Mouse (Mus musculus): Measurements from ENCODE around the gene Pou2f3. TPM values are rescaled to one million over a fixed set of nuclear protein-coding genes. Genes with fewer than 3 reads are reported as not detected.

Pou2f3 gene
- polyA plus RNA-seq (2012; rRNA removed): 0.13 and 0.25 TPM in 2 replicates

- H3K4me3 ChIP-seq (ENCODE audit: insufficient read depth, low read length): no peak within 1 kb of the TSS
- TF ChIP-seq POLR2A (IDR thresholded peaks at IDR 0.05; ENCODE audit: extremely low read depth, insufficient read depth, low read length) (no peak), CTCF (IDR thresholded peaks at IDR 0.05; ENCODE audit: extremely low read depth, insufficient read depth, low read length) (no peak)
- H3K27ac ChIP-seq (ENCODE audit: insufficient read depth, low read length): no peak within 1 kb of the TSS
- H3K4me1 ChIP-seq (ENCODE audit: control insufficient read depth, insufficient read depth, low read length): no peaks in the 10 kb centered on the region
These were observed at the start of gene Pou2f3 for GRCm38 (mm10) chr9:43210190-43210682. Gene Pou2f3, minus strand, starts transcription at chr9:43210369.

GRCm38 (mm10) chr9:43253271-43253681, 43.1 kb upstream of the Pou2f3 start:
- no peak overlapping the region for H3K4me3 ChIP-seq (ENCODE audit: insufficient read depth, low read length)
- H3K27ac ChIP-seq (ENCODE audit: insufficient read depth, low read length): no peak overlapping the region
- TF ChIP-seq CTCF (IDR thresholded peaks at IDR 0.05; ENCODE audit: extremely low read depth, insufficient read depth, low read length) (no peak), POLR2A (IDR thresholded peaks at IDR 0.05; ENCODE audit: extremely low read depth, insufficient read depth, low read length) (no peak)
- H3K4me1 ChIP-seq (ENCODE audit: control insufficient read depth, insufficient read depth, low read length): no peaks in the 10 kb centered on the region

GRCm38 (mm10) chr9:43252790-43253189, 42.6 kb upstream of the Pou2f3 start:
- no peak overlapping the region for H3K27ac ChIP-seq (ENCODE audit: insufficient read depth, low read length)
- no peaks in the 10 kb centered on the region for H3K4me1 ChIP-seq (ENCODE audit: control insufficient read depth, insufficient read depth, low read length)
- TF ChIP-seq POLR2A (IDR thresholded peaks at IDR 0.05; ENCODE audit: extremely low read depth, insufficient read depth, low read length) (no peak), CTCF (IDR thresholded peaks at IDR 0.05; ENCODE audit: extremely low read depth, insufficient read depth, low read length) (no peak)
- H3K4me3 ChIP-seq (ENCODE audit: insufficient read depth, low read length): no peak overlapping the region

GRCm38 (mm10) chr9:43251786-43252185, 41.6 kb upstream of the Pou2f3 start:
- Histone ChIP-seq H3K27ac (ENCODE audit: insufficient read depth, low read length) (no peak overlapping the region), H3K4me1 (ENCODE audit: control insufficient read depth, insufficient read depth, low read length) (no peaks in the 10 kb centered on the region), H3K4me3 (ENCODE audit: insufficient read depth, low read length) (no peak overlapping the region)
- TF ChIP-seq CTCF (IDR thresholded peaks at IDR 0.05; ENCODE audit: extremely low read depth, insufficient read depth, low read length): no peak
- no peak for TF ChIP-seq POLR2A (IDR thresholded peaks at IDR 0.05; ENCODE audit: extremely low read depth, insufficient read depth, low read length)

- Histone ChIP-seq H3K27ac (ENCODE audit: insufficient read depth, low read length) (no peak overlapping the region), H3K4me3 (ENCODE audit: insufficient read depth, low read length) (no peak overlapping the region), H3K4me1 (ENCODE audit: control insufficient read depth, insufficient read depth, low read length) (no peaks in the 10 kb centered on the region)
- no peak for TF ChIP-seq POLR2A (IDR thresholded peaks at IDR 0.05; ENCODE audit: extremely low read depth, insufficient read depth, low read length)
- TF ChIP-seq CTCF (IDR thresholded peaks at IDR 0.05; ENCODE audit: extremely low read depth, insufficient read depth, low read length): no peak
These were observed 36.6 kb upstream of the Pou2f3 start for GRCm38 (mm10) chr9:43246738-43247180.

GRCm38 (mm10) chr9:43245801-43246570, 35.8 kb upstream of the Pou2f3 start:
- Histone ChIP-seq H3K4me3 (ENCODE audit: insufficient read depth, low read length) (no peak overlapping the region), H3K4me1 (ENCODE audit: control insufficient read depth, insufficient read depth, low read length) (no peaks in the 10 kb centered on the region), H3K27ac (ENCODE audit: insufficient read depth, low read length) (no peak overlapping the region)
- no peak for TF ChIP-seq CTCF (IDR thresholded peaks at IDR 0.05; ENCODE audit: extremely low read depth, insufficient read depth, low read length)
- TF ChIP-seq POLR2A (IDR thresholded peaks at IDR 0.05; ENCODE audit: extremely low read depth, insufficient read depth, low read length): no peak

GRCm38 (mm10) chr9:43242432-43242831, 32.3 kb upstream of the Pou2f3 start:
- TF ChIP-seq CTCF (IDR thresholded peaks at IDR 0.05; ENCODE audit: extremely low read depth, insufficient read depth, low read length) (no peak), POLR2A (IDR thresholded peaks at IDR 0.05; ENCODE audit: extremely low read depth, insufficient read depth, low read length) (no peak)
- H3K27ac ChIP-seq (ENCODE audit: insufficient read depth, low read length): no peak overlapping the region

GRCm38 (mm10) chr9:43241970-43242369, 31.8 kb upstream of the Pou2f3 start:
- Histone ChIP-seq H3K4me3 (ENCODE audit: insufficient read depth, low read length) (no peak overlapping the region), H3K4me1 (ENCODE audit: control insufficient read depth, insufficient read depth, low read length) (no peaks in the 10 kb centered on the region), H3K27ac (ENCODE audit: insufficient read depth, low read length) (no peak overlapping the region)
- no peak for TF ChIP-seq CTCF (IDR thresholded peaks at IDR 0.05; ENCODE audit: extremely low read depth, insufficient read depth, low read length)
- no peak for TF ChIP-seq POLR2A (IDR thresholded peaks at IDR 0.05; ENCODE audit: extremely low read depth, insufficient read depth, low read length)

More at GRCm38 (mm10) chr9:43242432-43242831, 32.3 kb upstream of the Pou2f3 start:
- no peak overlapping the region for H3K4me3 ChIP-seq (ENCODE audit: insufficient read depth, low read length)
- H3K4me1 ChIP-seq (ENCODE audit: control insufficient read depth, insufficient read depth, low read length): no peaks in the 10 kb centered on the region

GRCm38 (mm10) chr9:43241291-43241690, 31.1 kb upstream of the Pou2f3 start:
- no peak for TF ChIP-seq CTCF (IDR thresholded peaks at IDR 0.05; ENCODE audit: extremely low read depth, insufficient read depth, low read length)
- TF ChIP-seq POLR2A (IDR thresholded peaks at IDR 0.05; ENCODE audit: extremely low read depth, insufficient read depth, low read length): no peak
- no peak overlapping the region for H3K4me3 ChIP-seq (ENCODE audit: insufficient read depth, low read length)
- no peak overlapping the region for H3K27ac ChIP-seq (ENCODE audit: insufficient read depth, low read length)
- H3K4me1 ChIP-seq (ENCODE audit: control insufficient read depth, insufficient read depth, low read length): no peaks in the 10 kb centered on the region

GRCm38 (mm10) chr9:43240594-43240900, 30.4 kb upstream of the Pou2f3 start:
- no peaks in the 10 kb centered on the region for H3K4me1 ChIP-seq (ENCODE audit: control insufficient read depth, insufficient read depth, low read length)
- H3K4me3 ChIP-seq (ENCODE audit: insufficient read depth, low read length): no peak overlapping the region
- no peak overlapping the region for H3K27ac ChIP-seq (ENCODE audit: insufficient read depth, low read length)
- TF ChIP-seq POLR2A (IDR thresholded peaks at IDR 0.05; ENCODE audit: extremely low read depth, insufficient read depth, low read length): no peak
- no peak for TF ChIP-seq CTCF (IDR thresholded peaks at IDR 0.05; ENCODE audit: extremely low read depth, insufficient read depth, low read length)
